Mouse (Mus musculus) olfactory bulb, adult 2 months (tissue): ENCODE data around the gene Gdf11. TPM values are rescaled to one million over a fixed set of nuclear protein-coding genes. Genes with fewer than 3 reads are reported as not detected.

Source experiments
- H3K27ac ChIP-seq: fragments of 200-500 bp; 2 replicates; pipeline ENCODE4 v1.5.1; 2012; ENCODE audit warnings: low read depth, low read length; ENCODE audit not compliant: insufficient read depth
- H3K4me1 ChIP-seq: fragments of 200-500 bp; 2 replicates; pipeline ENCODE4 v1.6.1; 2012; ENCODE audit warnings: low read length; ENCODE audit not compliant: control insufficient read depth, insufficient read depth
- H3K4me3 ChIP-seq: fragments of 200-500 bp; 2 replicates; pipeline ENCODE4 v1.5.1; 2012; ENCODE audit warnings: mild to moderate bottlenecking, low read depth, low read length, moderate library complexity; ENCODE audit not compliant: insufficient read depth
- CTCF ChIP-seq: fragments of 200-500 bp; IDR thresholded peaks from 2 replicates; pipeline ENCODE4 v1.5.1; 2012; ENCODE audit warnings: low read depth, mild to moderate bottlenecking, low read length, moderate library complexity; ENCODE audit not compliant: insufficient read depth
- POLR2A ChIP-seq: fragments of 200-500 bp; IDR thresholded peaks from 2 replicates; pipeline ENCODE4 v1.6.1; 2012; ENCODE audit warnings: mild to moderate bottlenecking, low read depth, low read length, moderate library complexity; ENCODE audit not compliant: insufficient read depth
- WGBS: fragments of 180-500 bp; shearing (Covaris S2); methylation state at CpG from one replicate; pipeline ENCODE4 v1.1.7; 2018; 5-methylcytosine and 5-hydroxymethylcytosine counted together
- polyA plus RNA-seq: library from polyadenylated mRNA; stranded (reverse); fragments of >200 nt; gene quantifications from 2 replicates; pipeline ENCODE4 v1.2.4, GENCODE M21; 2012; ENCODE audit warnings: low replicate concordance; ENCODE audit not compliant: missing spikeins, insufficient read depth, insufficient read length

Gene Gdf11
- polyA plus RNA-seq, 1 experiment: not detected

- 73% methylated on average over 2 of the region's 2 CpGs for WGBS
- no peak overlapping the region for H3K27ac ChIP-seq
These were observed 43.1 kb downstream of the Gdf11 start for GRCm38 (mm10) chr10:128848426-128848825.

GRCm38 (mm10) chr10:128846664-128847063 is 44.9 kb downstream of the Gdf11 start:
- H3K4me3 ChIP-seq: no peak overlapping the region
- 100% methylated on average over 4 of the region's 4 CpGs for WGBS
- TF ChIP-seq POLR2A (no peak), CTCF (no peak)
- no peaks in the 10 kb centered on the region for H3K4me1 ChIP-seq
- H3K27ac ChIP-seq: no peak overlapping the region

More at GRCm38 (mm10) chr10:128848426-128848825, 43.1 kb downstream of the Gdf11 start:
- Histone ChIP-seq H3K4me3 (no peak overlapping the region), H3K4me1 (no peaks in the 10 kb centered on the region)
- TF ChIP-seq POLR2A: no peak
- no peak for TF ChIP-seq CTCF

- H3K4me3 ChIP-seq: no peak overlapping the region
- H3K4me1 ChIP-seq: no peaks in the 10 kb centered on the region
- WGBS: 35% methylated on average over 2 of the region's 2 CpGs
- TF ChIP-seq CTCF: no peak
- no peak for TF ChIP-seq POLR2A
- H3K27ac ChIP-seq: no peak overlapping the region
These were observed 46.0 kb downstream of the Gdf11 start for GRCm38 (mm10) chr10:128845516-128845915.

GRCm38 (mm10) chr10:128843260-128843659 is 48.3 kb downstream of the Gdf11 start:
- WGBS: 92% methylated on average over 5 of the region's 5 CpGs
- no peak overlapping the region for H3K4me3 ChIP-seq
- H3K4me1 ChIP-seq: no peaks in the 10 kb centered on the region
- no peak overlapping the region for H3K27ac ChIP-seq
- TF ChIP-seq CTCF: no peak
- TF ChIP-seq POLR2A: no peak

GRCm38 (mm10) chr10:128840612-128841011 is 50.9 kb downstream of the Gdf11 start:
- Histone ChIP-seq H3K4me1 (no peaks in the 10 kb centered on the region), H3K27ac (no peak overlapping the region), H3K4me3 (no peak overlapping the region)
- TF ChIP-seq CTCF (no peak), POLR2A (no peak)

GRCm38 (mm10) chr10:128839434-128839833 is 52.1 kb downstream of the Gdf11 start:
- no peaks in the 10 kb centered on the region for H3K4me1 ChIP-seq
- TF ChIP-seq POLR2A: no peak
- no peak for TF ChIP-seq CTCF

GRCm38 (mm10) chr10:128837400-128837799 is 54.1 kb downstream of the Gdf11 start:
- Histone ChIP-seq H3K27ac (no peak overlapping the region), H3K4me1 (no peaks in the 10 kb centered on the region), H3K4me3 (no peak overlapping the region)
- TF ChIP-seq POLR2A (no peak), CTCF (no peak)

More at GRCm38 (mm10) chr10:128839434-128839833, 52.1 kb downstream of the Gdf11 start:
- H3K27ac ChIP-seq: no peak overlapping the region
- no peak overlapping the region for H3K4me3 ChIP-seq

Other genes with a start within 250 kb of the Gdf11 start
- not detected in 2 replicates for gene Ikzf4, start 245.7 kb downstream of the Gdf11 start, polyA plus RNA-seq
- gene Suox, start 217.6 kb downstream of the Gdf11 start, polyA plus RNA-seq: not detected in 2 replicates
- gene Rab5b, start 195.5 kb downstream of the Gdf11 start, polyA plus RNA-seq: not detected in 2 replicates
- gene Pmel, start 187.5 kb downstream of the Gdf11 start, polyA plus RNA-seq: not detected in 2 replicates
- gene Cdk2, start 186.7 kb downstream of the Gdf11 start, polyA plus RNA-seq: not detected in 2 replicates
- gene Dgka, start 146.9 kb downstream of the Gdf11 start, polyA plus RNA-seq: 167 TPM in 1 of 2 replicates, not detected in the other
- gene Pym1, start 143.8 kb downstream of the Gdf11 start, polyA plus RNA-seq: not detected in 2 replicates
- not detected in 2 replicates for gene Mmp19, start 100.8 kb downstream of the Gdf11 start, polyA plus RNA-seq
- not detected in 2 replicates for gene Dnajc14, start 87.7 kb downstream of the Gdf11 start, polyA plus RNA-seq
- gene Tmem198b, start 87.3 kb downstream of the Gdf11 start, polyA plus RNA-seq: not detected in 2 replicates
- gene Sarnp, start 74.4 kb downstream of the Gdf11 start, polyA plus RNA-seq: not detected in 2 replicates
- gene Ormdl2, start 70.1 kb downstream of the Gdf11 start, polyA plus RNA-seq: not detected in 2 replicates
- not detected in 2 replicates for gene Cd63, start 9.3 kb upstream of the Gdf11 start, polyA plus RNA-seq
- not detected in 2 replicates for gene Rdh5, start 31.2 kb upstream of the Gdf11 start, polyA plus RNA-seq
- gene Bloc1s1, start 32.3 kb upstream of the Gdf11 start, polyA plus RNA-seq: not detected in 2 replicates
- not detected in 2 replicates for gene Itga7, start 42.1 kb upstream of the Gdf11 start, polyA plus RNA-seq
- gene Mettl7b, start 69.3 kb upstream of the Gdf11 start, polyA plus RNA-seq: not detected in 2 replicates
- gene Olfr9, start 97.7 kb upstream of the Gdf11 start, polyA plus RNA-seq: not detected in 2 replicates
- gene Olfr763, start 119.1 kb upstream of the Gdf11 start, polyA plus RNA-seq: not detected in 2 replicates
- not detected in 2 replicates for gene Olfr764-ps1, start 148.2 kb upstream of the Gdf11 start, polyA plus RNA-seq
- not detected in 2 replicates for gene Olfr765, start 158.3 kb upstream of the Gdf11 start, polyA plus RNA-seq
- not detected in 2 replicates for gene Olfr766-ps1, start 177.3 kb upstream of the Gdf11 start, polyA plus RNA-seq
- not detected in 2 replicates for gene Olfr767, start 191.2 kb upstream of the Gdf11 start, polyA plus RNA-seq
- gene Olfr768, start 207.7 kb upstream of the Gdf11 start, polyA plus RNA-seq: not detected in 2 replicates
- gene Olfr769, start 226.1 kb upstream of the Gdf11 start, polyA plus RNA-seq: not detected in 2 replicates
- gene Olfr770, start 247.3 kb upstream of the Gdf11 start, polyA plus RNA-seq: not detected in 2 replicates